Mouse (Mus musculus): ENCODE data around the gene T2.
A peak's percentile ranks its signal among the peaks of the same experiment; 100 is the strongest.

Gene T2

GRCm38 (mm10) chr17:8420739-8421138 lies 64.9 kb downstream of the T2 start:
- DNase-seq, result peak; percentile 12 to 17

GRCm38 (mm10) chr17:8421517-8421916 lies 65.7 kb downstream of the T2 start:
- no peak for DNase-seq

- DNase-seq, result peak; percentile 45 to 52
Measured at GRCm38 (mm10) chr17:8423283-8423682, 67.5 kb downstream of the T2 start.

- no peak for DNase-seq
Measured at GRCm38 (mm10) chr17:8429436-8429835, 73.6 kb downstream of the T2 start.

- DNase-seq, result no peak
Measured at GRCm38 (mm10) chr17:8429896-8430295, 74.1 kb downstream of the T2 start.

GRCm38 (mm10) chr17:8432179-8432800 lies 76.5 kb downstream of the T2 start:
- no peak for DNase-seq

GRCm38 (mm10) chr17:8433121-8433977 lies 77.6 kb downstream of the T2 start:
- no peak for DNase-seq

GRCm38 (mm10) chr17:8433978-8434960 lies 78.5 kb downstream of the T2 start, which contains the start of gene T:
Gene T, plus strand, starts transcription at chr17:8434423.
- DNase-seq, result no peak

- no peak for DNase-seq
Measured at GRCm38 (mm10) chr17:8436184-8436583, 80.4 kb downstream of the T2 start.

- no peak for DNase-seq
Measured at GRCm38 (mm10) chr17:8444062-8444461, 88.3 kb downstream of the T2 start.

- no peak for DNase-seq
Measured at GRCm38 (mm10) chr17:8447676-8448192, 91.9 kb downstream of the T2 start.

GRCm38 (mm10) chr17:8448324-8448723 lies 92.5 kb downstream of the T2 start:
- DNase-seq, result no peak

- DNase-seq, result no peak
Measured at GRCm38 (mm10) chr17:8455196-8455595, 99.4 kb downstream of the T2 start.

- no peak for DNase-seq
Measured at GRCm38 (mm10) chr17:8455601-8456000, 99.8 kb downstream of the T2 start.

- DNase-seq, result no peak
Measured at GRCm38 (mm10) chr17:8456856-8457460, 101.2 kb downstream of the T2 start.

- DNase-seq, result peak; percentile 55 to 56
Measured at GRCm38 (mm10) chr17:8461568-8461967, 105.8 kb downstream of the T2 start.

- DNase-seq, result peak; percentile 59 to 64
Measured at GRCm38 (mm10) chr17:8463482-8464128, 107.8 kb downstream of the T2 start.

GRCm38 (mm10) chr17:8467771-8468170 lies 112.0 kb downstream of the T2 start:
- DNase-seq, result no peak

- peak; percentile 64 to 66 for DNase-seq
Measured at GRCm38 (mm10) chr17:8468716-8469344, 113.0 kb downstream of the T2 start.
